Mouse (Mus musculus): ENCODE results near the gene Zfp92. TPM values are rescaled to one million over a fixed set of nuclear protein-coding genes. Genes with fewer than 3 reads are reported as not detected.

Gene Zfp92
- polyA plus RNA-seq, 1 experiment from 2014 or later, result 0.11 TPM

Other genes with a start within 250 kb of the Zfp92 start
- not detected in 2 replicates for gene Spin2d, start 234.1 kb upstream of the Zfp92 start, polyA plus RNA-seq (2014; fragmentation: Nextera tagmentation; extraction: Ambion mirVana)
- gene Xlr3b, start 218.9 kb upstream of the Zfp92 start, polyA plus RNA-seq (2014; fragmentation: Nextera tagmentation; extraction: Ambion mirVana), result 19.0 and 20.5 TPM in 2 replicates
- 0.35 and 0.49 TPM in 2 replicates for gene Xlr4b, start 196.8 kb upstream of the Zfp92 start, polyA plus RNA-seq (2014; fragmentation: Nextera tagmentation; extraction: Ambion mirVana)
- 16.4 and 17.6 TPM in 2 replicates for gene F8a, start 182.8 kb upstream of the Zfp92 start, polyA plus RNA-seq (2014; fragmentation: Nextera tagmentation; extraction: Ambion mirVana)
- gene Xlr4c, start 168.0 kb upstream of the Zfp92 start, polyA plus RNA-seq (2014; fragmentation: Nextera tagmentation; extraction: Ambion mirVana), result not detected in 2 replicates
- 0.37 and 0.75 TPM in 2 replicates for gene Xlr3c, start 145.7 kb upstream of the Zfp92 start, polyA plus RNA-seq (2014; fragmentation: Nextera tagmentation; extraction: Ambion mirVana)
- gene Xlr5a, start 118.1 kb upstream of the Zfp92 start, polyA plus RNA-seq (2014; fragmentation: Nextera tagmentation; extraction: Ambion mirVana), result not detected in 2 replicates
- gene Xlr5c, start 118.1 kb upstream of the Zfp92 start, polyA plus RNA-seq (2014; fragmentation: Nextera tagmentation; extraction: Ambion mirVana), result not detected in 2 replicates
- gene Gm45015, start 74.3 kb upstream of the Zfp92 start, polyA plus RNA-seq (2014; fragmentation: Nextera tagmentation; extraction: Ambion mirVana), result not detected in 2 replicates
- 15.0 and 16.9 TPM in 2 replicates for gene Zfp275, start 68.5 kb upstream of the Zfp92 start, polyA plus RNA-seq (2014; fragmentation: Nextera tagmentation; extraction: Ambion mirVana)
- gene Gm18336, start 12.4 kb upstream of the Zfp92 start, polyA plus RNA-seq (2014; fragmentation: Nextera tagmentation; extraction: Ambion mirVana), result not detected in 2 replicates
- not detected in 2 replicates for gene Trex2, start 24.2 kb downstream of the Zfp92 start, polyA plus RNA-seq (2014; fragmentation: Nextera tagmentation; extraction: Ambion mirVana)
- gene Haus7, start 47.9 kb downstream of the Zfp92 start, polyA plus RNA-seq (2014; fragmentation: Nextera tagmentation; extraction: Ambion mirVana), result 76.9 and 77.6 TPM in 2 replicates
- 38.8 and 53.1 TPM in 2 replicates for gene Bgn, start 72.5 kb downstream of the Zfp92 start, polyA plus RNA-seq (2014; fragmentation: Nextera tagmentation; extraction: Ambion mirVana)
- 0.66 and 0.84 TPM in 2 replicates for gene Atp2b3, start 92.0 kb downstream of the Zfp92 start, polyA plus RNA-seq (2014; fragmentation: Nextera tagmentation; extraction: Ambion mirVana)
- 3.5 and 4.9 TPM in 2 replicates for gene Dusp9, start 228.3 kb downstream of the Zfp92 start, polyA plus RNA-seq (2014; fragmentation: Nextera tagmentation; extraction: Ambion mirVana)
- 14.0 and 15.5 TPM in 2 replicates for gene Pnck, start 249.0 kb downstream of the Zfp92 start, polyA plus RNA-seq (2014; fragmentation: Nextera tagmentation; extraction: Ambion mirVana)